Mouse (Mus musculus): ENCODE data around the gene Taf3. TPM values are rescaled to one million over a fixed set of nuclear protein-coding genes. Genes with fewer than 3 reads are reported as not detected.

Gene Taf3
- polyA plus RNA-seq, 1 experiment: 13.8 TPM

- no peak for DNase-seq (ENCODE audit: low spot score)
These were observed 158.7 kb downstream of the Taf3 start, which contains the start of gene Gata3 for GRCm38 (mm10) chr2:9889651-9890183. Gene Gata3 (minus strand): TSS chr2:9890034.

- DNase-seq (ENCODE audit: low spot score): no peak
These were observed 159.3 kb downstream of the Taf3 start, which contains the start of gene 9230102O04Rik for GRCm38 (mm10) chr2:9888913-9889650. Gene 9230102O04Rik (minus strand): TSS chr2:9889540.

- no peak for DNase-seq (ENCODE audit: low spot score)
These were observed 160.8 kb downstream of the Taf3 start for GRCm38 (mm10) chr2:9887636-9888035.

- DNase-seq (ENCODE audit: low spot score): no peak
These were observed 161.3 kb downstream of the Taf3 start for GRCm38 (mm10) chr2:9886921-9887610.

- no peak for DNase-seq (ENCODE audit: low spot score)
These were observed 162.4 kb downstream of the Taf3 start for GRCm38 (mm10) chr2:9886031-9886430.

GRCm38 (mm10) chr2:9885217-9885770 is 163.1 kb downstream of the Taf3 start:
- DNase-seq (ENCODE audit: low spot score): no peak

- DNase-seq (ENCODE audit: low spot score): no peak
These were observed 163.7 kb downstream of the Taf3 start for GRCm38 (mm10) chr2:9884533-9885216.

GRCm38 (mm10) chr2:9883803-9884532 is 164.4 kb downstream of the Taf3 start:
- DNase-seq (ENCODE audit: low spot score): no peak

GRCm38 (mm10) chr2:9882926-9883802 is 165.2 kb downstream of the Taf3 start:
- DNase-seq (ENCODE audit: low spot score): no peak

GRCm38 (mm10) chr2:9882371-9882925 is 165.9 kb downstream of the Taf3 start:
- DNase-seq (ENCODE audit: low spot score): no peak

- no peak for DNase-seq (ENCODE audit: low spot score)
These were observed 166.8 kb downstream of the Taf3 start for GRCm38 (mm10) chr2:9881611-9882023.

- no peak for DNase-seq (ENCODE audit: low spot score)
These were observed 167.3 kb downstream of the Taf3 start, which contains the start of gene 4930412O13Rik for GRCm38 (mm10) chr2:9881051-9881591. Gene 4930412O13Rik (plus strand): TSS chr2:9881252.

- DNase-seq (ENCODE audit: low spot score): no peak
These were observed 168.1 kb downstream of the Taf3 start for GRCm38 (mm10) chr2:9880271-9880670.

- peak; percentile 90 for DNase-seq (ENCODE audit: low spot score)
These were observed 168.9 kb downstream of the Taf3 start for GRCm38 (mm10) chr2:9879493-9879892.

- no peak for DNase-seq (ENCODE audit: low spot score)
These were observed 169.3 kb downstream of the Taf3 start for GRCm38 (mm10) chr2:9879092-9879491.

GRCm38 (mm10) chr2:9878564-9879081 is 169.8 kb downstream of the Taf3 start:
- peak; percentile 77 for DNase-seq (ENCODE audit: low spot score)

GRCm38 (mm10) chr2:9877966-9878563 is 170.3 kb downstream of the Taf3 start:
- DNase-seq (ENCODE audit: low spot score): no peak

- no peak for DNase-seq (ENCODE audit: low spot score)
These were observed 171.1 kb downstream of the Taf3 start for GRCm38 (mm10) chr2:9877326-9877690.
